ENCODE assay signal across 31 mouse cellular contexts in the genomic region with DNA sequence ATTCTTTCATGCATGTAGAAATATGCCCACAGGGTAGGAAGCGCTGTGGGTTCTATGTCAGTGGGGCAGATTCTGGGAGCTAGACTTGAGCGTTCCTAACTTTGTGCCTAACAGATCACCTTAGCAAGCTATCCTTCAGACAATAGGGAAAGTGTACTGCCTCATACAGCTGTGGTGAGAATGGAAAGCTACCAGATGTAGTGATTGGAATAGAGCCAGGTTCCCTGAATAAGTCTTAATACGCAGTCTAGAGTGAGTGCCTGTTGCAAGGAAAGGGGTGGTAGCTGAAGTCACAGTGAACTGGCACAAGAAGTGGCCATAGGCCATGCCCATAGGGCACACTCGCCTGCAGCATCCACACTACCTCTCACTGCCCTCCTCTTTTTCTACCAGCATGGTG. TPM values are rescaled to one million over a fixed set of nuclear protein-coding genes. Genes with fewer than 3 reads are reported as not detected.
DNase-seq lines count a peak whose midpoint lies in the region; ATAC-seq lines count a peak whose summit lies in the region.
"Had no signal": no experiment of that assay in that cellular context is flagged by ENCODE, and none has a peak within 500 bp of the region (broad histone marks: within the 10 kb centered on the region; RNA-seq: fewer than 3 reads in every experiment).

No protein-coding gene starts in this region.

- peaks cover 63% of the 10 kb centered on the region for H3K36me3 ChIP-seq in limb, embryonic 12.5 days
- H3K36me3 ChIP-seq in limb, embryonic 10.5 days = peaks cover 53% of the 10 kb centered on the region
- H3K36me3 ChIP-seq in midbrain, embryonic 11.5 days (ENCODE audit: control insufficient read depth, insufficient read depth, low read length) = 0 out of 2 replicates have a peak, but pooled peaks cover 3% of the 10 kb centered on the region
- H3K36me3 ChIP-seq in midbrain, embryonic 14.5 days (ENCODE audit: control insufficient read depth, insufficient read depth, low read length) = peaks cover 39% of the 10 kb centered on the region

- 90% methylated on average over 4 of the region's 4 CpGs for WGBS in limb, embryonic 12.5 days
- WGBS in limb, embryonic 10.5 days = 96% methylated on average over 4 of the region's 4 CpGs
- 95% methylated on average over 4 of the region's 4 CpGs for WGBS in midbrain, embryonic 11.5 days
- WGBS in midbrain, embryonic 14.5 days = 93% methylated on average over 4 of the region's 4 CpGs

- no peaks in the 10 kb centered on the region for H3K27me3 ChIP-seq in limb, embryonic 12.5 days
- no peaks in the 10 kb centered on the region for H3K27me3 ChIP-seq in limb, embryonic 10.5 days (ENCODE audit: low read depth, poor library complexity, severe bottlenecking)
- no peaks in the 10 kb centered on the region for H3K27me3 ChIP-seq in midbrain, embryonic 11.5 days (ENCODE audit: control insufficient read depth, insufficient read depth, low read length)
- no peaks in the 10 kb centered on the region for H3K27me3 ChIP-seq in midbrain, embryonic 14.5 days (ENCODE audit: control insufficient read depth, insufficient read depth, low read length)
- H3K27me3 ChIP-seq: embryonic facial prominence, embryonic 12.5 days; heart, embryonic 15.5 days; intestine, embryonic 15.5 days; neural tube, embryonic 12.5 days had no signal

- H3K4me1 ChIP-seq in limb, embryonic 12.5 days (replicated peaks) = 0 out of 2 replicates have a peak, but pooled peaks cover 3% of the 10 kb centered on the region
- no peaks in the 10 kb centered on the region for H3K4me1 ChIP-seq in limb, embryonic 10.5 days
- no peaks in the 10 kb centered on the region for H3K4me1 ChIP-seq in midbrain, embryonic 11.5 days (ENCODE audit: control insufficient read depth, insufficient read depth, low read length)
- H3K4me1 ChIP-seq in midbrain, embryonic 14.5 days (ENCODE audit: control insufficient read depth, insufficient read depth, low read length) = no peaks in the 10 kb centered on the region
- H3K4me1 ChIP-seq: embryonic facial prominence, embryonic 12.5 days; forebrain, embryonic 10.5 days; heart, embryonic 15.5 days; intestine, embryonic 15.5 days; midbrain, embryonic 10.5 days; neural tube, embryonic 12.5 days had no signal

- no peaks in the 10 kb centered on the region for H3K9me3 ChIP-seq in limb, embryonic 12.5 days
- H3K9me3 ChIP-seq in limb, embryonic 10.5 days (replicated peaks) = no peaks in the 10 kb centered on the region
- H3K9me3 ChIP-seq in midbrain, embryonic 11.5 days (ENCODE audit: control insufficient read depth, low read length) = no peaks in the 10 kb centered on the region
- H3K9me3 ChIP-seq in midbrain, embryonic 14.5 days (ENCODE audit: control insufficient read depth, low read length) = no peaks in the 10 kb centered on the region
- H3K9me3 ChIP-seq: embryonic facial prominence, embryonic 12.5 days; forebrain, embryonic 10.5 days; heart, embryonic 15.5 days; intestine, embryonic 15.5 days; midbrain, embryonic 10.5 days; neural tube, embryonic 12.5 days had no signal

- peak; percentile 67 for DNase-seq in heart, adult 11 months
- no peak for DNase-seq in heart, adult 18-20 months
- no peak for DNase-seq in limb, embryonic 10.5 days (ENCODE audit: low spot score)
- DNase-seq in midbrain, embryonic 11.5 days (ENCODE audit: low spot score, missing footprints) = peak; percentile 44
- DNase-seq in midbrain, embryonic 14.5 days = no peak
- DNase-seq in lung, postnatal 36 days = peak; percentile 35
- no peak for DNase-seq in spleen, postnatal 14 days (ENCODE audit: low spot score in 2 of 2)
- DNase-seq: adrenal gland, adult 8-10 months; cerebellum, adult 2 months; cerebellum, postnatal 25 days; gastrocnemius, adult 2 months; gastrocnemius, postnatal 36 days; kidney, adult 9 months; kidney, postnatal 4 days; left cerebral cortex, postnatal 4 days; right cerebral cortex, adult 18-20 months; right cerebral cortex, postnatal 4 days; thymus, adult 2 months; thymus, postnatal 36 days had no signal

- no peak overlapping the region for H3K27ac ChIP-seq in limb, embryonic 12.5 days
- H3K27ac ChIP-seq in limb, embryonic 10.5 days = no peak overlapping the region
- H3K27ac ChIP-seq in midbrain, embryonic 11.5 days (ENCODE audit: low read depth, low read length) = no peak overlapping the region
- H3K27ac ChIP-seq in midbrain, embryonic 14.5 days (replicated peaks; ENCODE audit: low read depth, low read length) = no peak overlapping the region
- H3K27ac ChIP-seq: embryonic facial prominence, embryonic 12.5 days; forebrain, embryonic 10.5 days; gastrocnemius, adult 2 months; heart, embryonic 15.5 days; hindbrain, postnatal 0 days; intestine, embryonic 15.5 days; neural tube, embryonic 12.5 days had no signal

- H3K9ac ChIP-seq in limb, embryonic 12.5 days (replicated peaks) = peak overlapping the region; percentile 27; the same call in 1 of the 2 replicates
- H3K9ac ChIP-seq in midbrain, embryonic 11.5 days (ENCODE audit: low read length) = no peak overlapping the region
- H3K9ac ChIP-seq in midbrain, embryonic 14.5 days (replicated peaks; ENCODE audit: low read length) = no peak overlapping the region
- H3K9ac ChIP-seq: embryonic facial prominence, embryonic 12.5 days; heart, embryonic 15.5 days; intestine, embryonic 15.5 days; neural tube, embryonic 12.5 days had no signal

- ATAC-seq in limb, embryonic 12.5 days (ENCODE audit: insufficient number of reproducible peaks, insufficient read depth, low FRiP score, low TSS enrichment, low read depth) = no peak
- ATAC-seq in midbrain, embryonic 11.5 days (ENCODE audit: low FRiP score) = no peak
- no peak for ATAC-seq in midbrain, embryonic 14.5 days (ENCODE audit: low FRiP score, low TSS enrichment)
- ATAC-seq: CD4-positive, CD25-positive, alpha-beta regulatory T cell, adult 4 months; forebrain, embryonic 16.5 days; hindbrain, postnatal 0 days; intestine, embryonic 15.5 days had no signal

- H3K4me3 ChIP-seq in limb, embryonic 12.5 days (replicated peaks) = no peak overlapping the region
- no peak overlapping the region for H3K4me3 ChIP-seq in limb, embryonic 10.5 days
- no peak overlapping the region for H3K4me3 ChIP-seq in midbrain, embryonic 11.5 days (ENCODE audit: low read depth, low read length)
- H3K4me3 ChIP-seq in midbrain, embryonic 14.5 days (replicated peaks; ENCODE audit: low read depth, low read length) = no peak overlapping the region
- H3K4me3 ChIP-seq: embryonic facial prominence, embryonic 12.5 days; forebrain, embryonic 10.5 days; gastrocnemius, adult 2 months; heart, embryonic 15.5 days; intestine, embryonic 15.5 days; midbrain, embryonic 10.5 days; myocyte; neural tube, embryonic 12.5 days had no signal

- H3K4me2 ChIP-seq in limb, embryonic 12.5 days = no peak overlapping the region
- no peak overlapping the region for H3K4me2 ChIP-seq in midbrain, embryonic 11.5 days
- no peak overlapping the region for H3K4me2 ChIP-seq in midbrain, embryonic 14.5 days (ENCODE audit: low read length)
- H3K4me2 ChIP-seq: embryonic facial prominence, embryonic 12.5 days; heart, embryonic 15.5 days; intestine, embryonic 15.5 days; liver, embryonic 11.5 days; neural tube, embryonic 12.5 days had no signal

RNA-seq across cellular contexts. Expression of a gene that starts 39.6 kb away (rescaled TPM):
- total RNA-seq in heart, adult 18-20 months (2021) = under 1 TPM; 0.15 to 0.28 TPM
- 1.9 and 2.5 TPM in 2 replicates for polyA plus RNA-seq in limb, embryonic 12.5 days (2016; fragmentation: Nextera tagmentation; extraction: Ambion mirVana)
- 2.3 TPM in 2 replicates for polyA plus RNA-seq in limb, embryonic 10.5 days (2016; fragmentation: Nextera tagmentation; extraction: Ambion mirVana)
- 0.39 and 1.1 TPM in 2 replicates for polyA plus RNA-seq in midbrain, embryonic 11.5 days (2014; fragmentation: Nextera tagmentation; extraction: Ambion mirVana)
- polyA plus RNA-seq in midbrain, embryonic 14.5 days (2014; fragmentation: Nextera tagmentation; extraction: Ambion mirVana) = 1.4 and 1.5 TPM in 2 replicates

RNA-seq across cellular contexts. Expression of a gene that starts 50.5 kb away (rescaled TPM):
- 10 to 100 TPM; 49.4 to 52.2 TPM for total RNA-seq in heart, adult 18-20 months (2021)
- polyA plus RNA-seq in limb, embryonic 12.5 days (2016; fragmentation: Nextera tagmentation; extraction: Ambion mirVana) = 24.0 and 24.9 TPM in 2 replicates
- polyA plus RNA-seq in limb, embryonic 10.5 days (2016; fragmentation: Nextera tagmentation; extraction: Ambion mirVana) = 18.0 and 21.5 TPM in 2 replicates
- polyA plus RNA-seq in midbrain, embryonic 11.5 days (2014; fragmentation: Nextera tagmentation; extraction: Ambion mirVana) = 10.2 and 10.4 TPM in 2 replicates
- polyA plus RNA-seq in midbrain, embryonic 14.5 days (2014; fragmentation: Nextera tagmentation; extraction: Ambion mirVana) = 13.1 and 15.7 TPM in 2 replicates

Comparison
In these comparisons a context has a peak if more than half of its experiments do, and no peak if none do; other contexts are left out.
1. DNase-seq: peak in heart, adult 11 months (single experiment), midbrain, embryonic 11.5 days (single experiment) and lung, postnatal 36 days (single experiment); none in heart, adult 18-20 months (0 of 2), limb, embryonic 10.5 days (single experiment), midbrain, embryonic 14.5 days (single experiment) and spleen, postnatal 14 days (0 of 2).